Mouse (Mus musculus) stomach, embryonic 15.5 days (tissue): ENCODE measurements around the gene Nfe2l2. TPM values are rescaled to one million over a fixed set of nuclear protein-coding genes. Genes with fewer than 3 reads are reported as not detected.

Experiments used
- ATAC-seq: fragments of 200-750 bp; cut with Nextera tagmentation; 2 replicates; pipeline ENCODE4 v1.8.0; 2017; ENCODE audit warnings: low read depth, moderate number of reproducible peaks, moderate TSS enrichment; ENCODE audit not compliant: insufficient read depth, low FRiP score
- H3K27ac ChIP-seq: fragments of 300-500 bp; sonication (generic); 2 replicates; pipeline ENCODE4 v1.5.1; 2015; ENCODE audit warnings: mild to moderate bottlenecking, inconsistent platforms
- H3K27me3 ChIP-seq: fragments of 300-500 bp; sonication (generic); replicated peaks from 2 replicates; pipeline ENCODE4 v1.6.1; 2015; ENCODE audit warnings: inconsistent platforms
- H3K36me3 ChIP-seq: fragments of 300-500 bp; sonication (generic); 2 replicates; pipeline ENCODE4 v1.6.1; 2015; ENCODE audit warnings: inconsistent platforms
- H3K4me1 ChIP-seq: fragments of 300-500 bp; sonication (generic); 2 replicates; pipeline ENCODE4 v1.6.1; 2015; ENCODE audit warnings: inconsistent platforms
- H3K4me2 ChIP-seq: fragments of 300-500 bp; sonication (generic); 2 replicates; pipeline ENCODE4 v1.6.1; 2015; ENCODE audit warnings: mild to moderate bottlenecking, inconsistent platforms
- H3K4me3 ChIP-seq: fragments of 300-500 bp; sonication (generic); replicated peaks from 2 replicates; pipeline ENCODE4 v1.5.1; 2015; ENCODE audit warnings: inconsistent platforms
- H3K9ac ChIP-seq: fragments of 300-500 bp; sonication (generic); 2 replicates; pipeline ENCODE4 v1.6.1; 2015; ENCODE audit warnings: inconsistent platforms
- H3K9me3 ChIP-seq: fragments of 300-500 bp; sonication (generic); 2 replicates; pipeline ENCODE4 v1.6.1; 2016; ENCODE audit warnings: inconsistent platforms
- WGBS: fragments of 180-500 bp; shearing (Covaris S2); methylation state at CpG from one replicate; pipeline ENCODE4 v1.1.7; 2015; 5-methylcytosine and 5-hydroxymethylcytosine counted together
- polyA plus RNA-seq: library from polyadenylated mRNA; unstranded; fragments of >200 nt; fragmentation: Nextera tagmentation; extraction: Ambion mirVana; gene quantifications from 2 replicates; pipeline ENCODE4 v1.2.1, GENCODE M21; 2015

The Nfe2l2 gene
- polyA plus RNA-seq, 1 experiment from 2014 or later = 93.9 TPM

DNA sequence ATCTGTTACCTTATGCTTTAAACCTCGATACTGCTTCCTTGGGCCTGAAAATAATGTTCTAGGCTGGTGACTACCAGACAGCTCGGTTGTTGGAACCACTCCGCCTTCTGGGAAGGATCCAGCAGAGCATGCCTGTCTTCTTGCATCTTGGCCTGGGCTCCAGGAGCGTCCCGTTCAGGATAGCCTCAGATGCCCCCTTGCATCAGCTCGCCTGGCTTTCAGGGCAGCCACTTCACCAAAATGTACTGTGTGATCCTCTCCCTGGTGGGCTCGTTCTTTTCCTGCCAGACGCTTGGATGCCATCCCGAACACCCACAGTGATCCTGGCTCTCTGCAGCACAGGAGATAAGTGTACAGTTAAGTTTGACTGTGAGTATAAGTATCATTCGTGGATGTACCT, 25.6 kb upstream of the Nfe2l2 start:
- Histone ChIP-seq H3K4me1 (no peaks in the 10 kb centered on the region), H3K4me3 (no peak overlapping the region), H3K27ac (no peak overlapping the region), H3K9ac (no peak overlapping the region), H3K27me3 (no peaks in the 10 kb centered on the region), H3K36me3 (no peaks in the 10 kb centered on the region), H3K9me3 (no peaks in the 10 kb centered on the region), H3K4me2 (no peak overlapping the region)
- WGBS = 83% methylated on average over 10 of the region's 10 CpGs
- ATAC-seq = no peak

DNA sequence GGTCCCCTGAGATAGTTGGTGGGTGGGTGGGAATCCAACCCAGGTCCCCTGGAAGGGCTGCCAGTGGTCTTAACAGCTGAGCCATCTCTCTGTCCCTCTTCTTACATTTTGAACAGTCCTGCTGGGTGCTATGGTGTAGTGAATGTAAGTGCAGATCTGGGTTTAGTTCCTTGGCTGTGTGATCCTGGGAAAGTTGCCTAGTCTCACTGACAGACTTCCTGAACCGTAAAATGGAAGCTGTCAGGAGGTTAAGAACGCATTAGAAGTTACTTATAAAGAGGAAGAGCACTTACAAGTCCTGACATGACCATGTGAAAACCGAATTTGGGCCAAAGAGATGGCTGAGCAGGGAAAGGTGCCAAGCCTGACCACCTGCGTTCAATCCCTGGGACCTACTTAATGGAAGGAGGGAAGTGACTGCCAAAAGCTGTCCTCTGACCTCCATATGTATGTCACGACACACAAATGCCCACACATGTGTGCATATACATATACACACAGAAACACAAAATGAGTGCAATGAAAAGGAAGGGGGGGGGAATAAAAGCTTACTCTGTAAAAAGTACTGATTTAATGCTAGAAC, 20.5 kb upstream of the Nfe2l2 start:
- H3K9ac ChIP-seq = no peak overlapping the region
- no peaks in the 10 kb centered on the region for H3K36me3 ChIP-seq
- no peak for ATAC-seq
- H3K9me3 ChIP-seq = no peaks in the 10 kb centered on the region
- no peaks in the 10 kb centered on the region for H3K27me3 ChIP-seq
- H3K4me3 ChIP-seq = no peak overlapping the region
- H3K4me1 ChIP-seq = no peaks in the 10 kb centered on the region
- no peak overlapping the region for H3K27ac ChIP-seq
- WGBS = 56% methylated on average over 5 of the region's 5 CpGs
- no peak overlapping the region for H3K4me2 ChIP-seq

DNA sequence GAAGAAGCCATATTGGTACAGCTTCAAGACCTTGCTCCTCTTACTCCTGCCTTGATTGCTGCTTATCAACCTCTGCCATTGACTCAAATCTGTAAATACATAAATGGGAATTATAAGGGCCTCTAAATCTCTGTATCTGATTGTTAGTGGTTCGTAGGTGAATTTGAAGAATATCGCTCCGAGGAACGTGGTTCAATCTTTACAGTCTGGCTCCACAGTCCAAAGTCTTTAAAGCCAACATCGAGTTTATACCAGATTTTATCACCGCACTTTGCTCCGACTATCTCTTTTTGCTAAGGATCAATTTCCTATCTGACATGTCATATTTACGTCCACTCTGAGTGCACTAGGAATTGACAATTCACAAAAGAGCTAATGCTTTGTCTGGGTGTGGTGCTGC, 19.0 kb upstream of the Nfe2l2 start:
- Histone ChIP-seq H3K4me3 (no peak overlapping the region), H3K4me2 (no peak overlapping the region), H3K9ac (no peak overlapping the region), H3K9me3 (no peaks in the 10 kb centered on the region), H3K27me3 (no peaks in the 10 kb centered on the region), H3K36me3 (no peaks in the 10 kb centered on the region), H3K4me1 (no peaks in the 10 kb centered on the region), H3K27ac (no peak overlapping the region)
- WGBS = 83% methylated on average over 8 of the region's 8 CpGs
- ATAC-seq = no peak

DNA sequence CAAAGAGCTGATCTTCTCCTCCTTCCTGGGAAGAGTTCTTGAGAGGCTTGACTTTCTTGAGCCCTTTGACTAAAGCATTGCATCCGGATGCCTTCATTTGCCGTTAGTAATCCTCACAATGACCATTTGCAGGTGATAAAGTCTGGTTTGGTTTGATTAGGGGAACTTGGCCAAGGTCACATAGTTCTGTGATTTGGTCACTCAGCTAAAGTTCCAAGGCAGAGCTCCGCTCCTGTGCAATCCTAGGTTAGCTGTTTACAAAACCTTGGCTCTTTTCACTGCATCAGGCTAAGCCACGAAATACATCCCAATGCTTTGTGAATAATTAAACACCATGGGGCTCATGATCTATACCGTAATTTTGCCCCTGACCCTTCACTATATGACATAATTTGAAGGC, 18.5 kb upstream of the Nfe2l2 start:
- Histone ChIP-seq H3K27me3 (no peaks in the 10 kb centered on the region), H3K9me3 (no peaks in the 10 kb centered on the region), H3K4me3 (no peak overlapping the region), H3K4me1 (no peaks in the 10 kb centered on the region), H3K4me2 (no peak overlapping the region), H3K9ac (no peak overlapping the region), H3K27ac (no peak overlapping the region), H3K36me3 (no peaks in the 10 kb centered on the region)
- 66% methylated on average over 5 of the region's 5 CpGs for WGBS
- no peak for ATAC-seq

DNA sequence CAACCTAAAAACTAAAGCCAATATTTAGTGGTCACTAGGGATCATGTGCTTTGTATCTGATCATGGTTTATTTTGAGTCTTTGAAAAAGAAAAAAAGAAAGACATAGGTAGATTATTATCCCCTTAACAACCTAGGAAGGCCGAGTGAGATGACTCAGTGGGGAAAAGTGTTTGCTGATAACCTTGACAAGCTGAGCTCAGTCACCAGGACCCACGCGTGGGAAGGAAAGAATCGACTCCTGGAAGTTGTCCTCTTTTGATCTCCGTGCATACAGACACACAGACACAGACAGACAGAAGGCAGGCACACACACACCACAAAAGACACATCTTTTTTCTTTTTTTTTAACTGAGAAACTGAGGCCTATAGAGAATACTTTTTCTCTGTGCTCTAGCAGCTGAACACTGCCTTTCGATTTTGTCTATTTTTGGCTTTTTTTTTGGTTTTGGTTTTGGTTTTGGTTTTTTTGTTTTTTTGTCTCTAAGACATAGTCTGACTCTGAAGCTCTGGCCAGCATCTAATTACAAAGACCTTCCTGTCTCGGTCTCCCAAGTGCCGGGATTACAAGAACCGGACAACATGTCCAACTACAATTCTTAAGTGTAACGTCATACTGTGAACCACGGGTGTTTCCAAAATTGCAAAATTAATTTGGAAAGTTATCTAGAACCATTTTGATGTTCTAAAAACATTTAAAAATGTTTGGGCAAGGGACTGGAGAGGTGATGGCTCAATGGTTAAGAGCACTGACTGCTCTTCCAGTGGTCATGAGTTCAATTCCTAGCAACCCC, 16.0 kb upstream of the Nfe2l2 start:
- WGBS = 75% methylated on average over 11 of the region's 11 CpGs

DNA sequence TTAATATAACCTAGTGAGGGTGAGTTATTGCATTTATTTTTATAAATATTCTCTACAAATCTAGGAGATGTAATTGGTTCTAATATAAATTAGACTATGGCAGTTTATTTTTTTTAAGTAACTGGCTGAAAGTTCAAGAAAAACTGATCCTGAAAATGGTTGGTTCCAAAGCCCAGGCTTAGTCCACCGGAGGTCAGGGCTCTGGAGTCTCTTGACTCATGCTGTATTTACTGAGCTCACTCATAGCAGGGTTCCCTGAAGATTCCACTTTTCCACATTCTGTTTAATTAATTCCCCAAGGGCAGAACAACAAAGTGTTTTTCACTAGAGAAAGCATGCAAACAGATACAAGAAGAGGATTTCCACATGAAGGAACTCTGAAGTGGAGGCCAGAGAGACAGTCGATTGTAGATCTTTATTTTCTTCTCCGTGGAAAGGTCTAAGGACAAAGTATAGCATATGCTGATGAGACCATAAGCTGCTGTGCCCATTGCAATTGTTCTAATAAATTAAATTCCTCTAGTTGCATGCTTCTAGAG, 15.0 kb upstream of the Nfe2l2 start:
- 78% methylated on average over 3 of the region's 3 CpGs for WGBS
- Histone ChIP-seq H3K27me3 (no peaks in the 10 kb centered on the region), H3K27ac (no peak overlapping the region), H3K9ac (no peak overlapping the region), H3K36me3 (no peaks in the 10 kb centered on the region), H3K4me1 (0 out of 2 replicates have a peak, but pooled peaks cover 3% of the 10 kb centered on the region), H3K4me3 (no peak overlapping the region), H3K9me3 (no peaks in the 10 kb centered on the region), H3K4me2 (no peak overlapping the region)
- ATAC-seq = no peak

More for the DNA sequence above, 16.0 kb upstream of the Nfe2l2 start:
- Histone ChIP-seq H3K27me3 (no peaks in the 10 kb centered on the region), H3K9me3 (no peaks in the 10 kb centered on the region), H3K4me3 (no peak overlapping the region), H3K9ac (no peak overlapping the region), H3K36me3 (no peaks in the 10 kb centered on the region), H3K4me2 (no peak overlapping the region), H3K4me1 (0 out of 2 replicates have a peak, but pooled peaks cover 2% of the 10 kb centered on the region), H3K27ac (no peak overlapping the region)
- no peak for ATAC-seq

DNA sequence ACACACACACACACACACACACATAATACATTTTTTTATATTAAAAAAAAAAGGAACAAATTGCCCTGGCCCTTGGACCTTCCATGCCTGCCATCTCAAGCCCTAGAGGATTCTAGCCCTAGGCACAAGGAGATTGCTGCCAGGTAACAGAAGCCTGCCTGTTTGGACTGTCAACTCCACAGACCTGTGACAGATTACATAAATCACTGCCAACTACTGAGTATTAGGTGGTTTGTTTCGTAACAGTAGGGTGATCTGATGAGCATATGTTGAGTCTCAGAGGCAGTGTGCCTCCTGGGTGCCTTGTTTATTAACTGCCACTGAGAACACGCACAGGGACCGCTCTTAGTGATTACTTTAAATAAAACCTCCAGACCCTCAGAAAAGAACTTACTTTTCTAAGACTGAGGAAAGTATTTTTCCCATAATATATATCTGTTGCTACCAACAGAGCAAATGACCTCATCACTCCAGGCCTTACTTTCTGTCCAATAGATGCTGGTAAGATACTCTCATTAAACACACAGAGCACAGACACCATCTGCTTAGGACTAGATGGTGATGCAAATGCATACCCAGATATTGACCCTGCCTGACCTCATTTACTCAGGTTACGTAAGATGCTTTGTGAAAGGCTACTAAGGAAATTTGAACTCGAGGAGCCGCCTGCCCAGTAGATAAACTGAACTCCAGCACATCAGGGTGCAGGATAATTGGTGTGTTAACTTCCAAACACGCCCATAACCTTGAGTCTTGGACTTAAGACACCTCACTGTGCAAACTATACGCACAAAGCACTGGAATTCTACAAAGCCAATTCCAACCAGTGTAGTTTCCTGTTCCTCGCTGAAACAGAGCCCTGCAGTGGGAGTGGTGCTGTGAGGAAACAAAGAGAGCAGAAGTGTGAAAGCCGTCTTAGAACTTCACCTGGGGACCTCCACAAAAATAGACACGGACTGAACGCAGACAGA, 11.9 kb upstream of the Nfe2l2 start:
- no peaks in the 10 kb centered on the region for H3K27me3 ChIP-seq
- H3K9me3 ChIP-seq = no peaks in the 10 kb centered on the region
- H3K9ac ChIP-seq = no peak overlapping the region
- H3K36me3 ChIP-seq = no peaks in the 10 kb centered on the region
- 52% methylated on average over 12 of the region's 12 CpGs for WGBS
- peak overlapping the region; percentile 61; the same call in 1 of the 2 replicates for H3K27ac ChIP-seq
- 0 out of 2 replicates have a peak, but pooled peaks cover 3% of the 10 kb centered on the region for H3K4me1 ChIP-seq
- peak; percentile 85 for ATAC-seq
- no peak overlapping the region for H3K4me3 ChIP-seq
- no peak overlapping the region for H3K4me2 ChIP-seq

DNA sequence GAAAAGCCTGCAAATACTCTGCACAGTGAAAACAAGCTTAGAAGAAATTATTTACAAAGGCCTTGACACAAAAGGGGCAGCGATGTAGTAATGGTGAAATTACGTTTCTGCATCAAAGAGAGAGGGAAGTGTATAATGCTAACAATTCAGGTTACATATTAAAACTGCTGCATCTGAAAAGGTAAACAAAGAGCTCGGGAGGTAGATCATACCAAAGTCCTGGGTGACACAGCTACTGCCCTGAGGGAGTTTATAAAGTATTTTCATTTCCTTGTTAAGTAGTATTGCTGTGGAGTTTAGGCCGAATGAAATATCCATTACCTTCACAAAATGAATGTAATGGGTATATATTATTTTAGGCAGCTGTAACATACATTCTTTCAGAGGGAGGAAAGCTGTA, 10.3 kb upstream of the Nfe2l2 start:
- 0 out of 2 replicates have a peak, but pooled peaks cover 3% of the 10 kb centered on the region for H3K4me1 ChIP-seq
- H3K27me3 ChIP-seq = no peaks in the 10 kb centered on the region
- no peak overlapping the region for H3K4me2 ChIP-seq
- H3K27ac ChIP-seq = no peak overlapping the region; the same call in 1 of the 2 replicates
- H3K9ac ChIP-seq = no peak overlapping the region
- H3K4me3 ChIP-seq = no peak overlapping the region
- H3K9me3 ChIP-seq = no peaks in the 10 kb centered on the region
- ATAC-seq = no peak; the same call in 1 of the 2 replicates
- 38% methylated on average over 4 of the region's 4 CpGs for WGBS
- H3K36me3 ChIP-seq = no peaks in the 10 kb centered on the region

DNA sequence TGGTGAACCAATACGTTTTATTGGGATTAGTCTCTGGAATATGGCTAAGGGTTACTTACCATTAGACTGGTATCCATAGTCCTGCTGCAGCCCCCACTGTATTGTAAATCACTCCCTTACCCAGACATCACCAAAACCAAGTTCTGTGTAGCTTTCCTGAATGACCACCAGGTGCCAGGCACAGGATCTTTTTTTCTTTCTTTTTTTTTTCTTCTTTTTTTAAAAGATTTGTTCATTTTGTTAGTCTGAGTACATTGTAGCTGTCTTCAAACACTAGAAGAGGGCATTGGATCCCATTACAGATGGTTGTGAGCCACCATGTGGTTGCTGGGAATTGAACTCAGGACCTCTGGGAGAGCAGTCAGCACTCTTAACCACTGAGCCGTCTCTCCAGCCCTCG, 8.6 kb upstream of the Nfe2l2 start:
- no peak overlapping the region for H3K4me2 ChIP-seq
- H3K27me3 ChIP-seq = no peaks in the 10 kb centered on the region
- no peak overlapping the region for H3K4me3 ChIP-seq
- no peak for ATAC-seq
- H3K9ac ChIP-seq = no peak overlapping the region
- WGBS = 84% methylated on average over 3 of the region's 3 CpGs
- H3K4me1 ChIP-seq = 0 out of 2 replicates have a peak, but pooled peaks cover 3% of the 10 kb centered on the region
- H3K27ac ChIP-seq = no peak overlapping the region
- no peaks in the 10 kb centered on the region for H3K36me3 ChIP-seq
- no peaks in the 10 kb centered on the region for H3K9me3 ChIP-seq

DNA sequence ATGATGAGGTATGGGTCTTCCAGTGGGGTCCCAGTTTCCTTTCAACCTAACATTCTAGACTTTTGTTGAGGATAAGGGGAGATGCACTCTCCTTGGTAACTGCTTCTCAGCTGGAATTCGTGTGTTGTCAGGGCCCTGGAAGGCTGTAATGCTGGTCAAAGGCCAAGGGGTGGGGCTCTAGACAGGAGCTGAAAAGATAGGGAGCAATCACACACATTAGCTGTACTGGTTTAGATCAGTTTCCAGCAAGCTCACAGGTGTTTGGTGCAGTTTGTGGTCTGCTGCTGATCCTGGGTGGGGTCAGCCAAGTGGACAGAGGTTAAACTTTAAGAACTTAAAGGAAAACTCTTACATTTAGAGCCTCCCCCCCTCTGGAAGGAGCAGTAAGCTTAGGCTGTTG, 3.0 kb upstream of the Nfe2l2 start:
- no peaks in the 10 kb centered on the region for H3K27me3 ChIP-seq
- no peak for ATAC-seq
- 18% methylated on average over 1 of the region's 1 CpGs for WGBS
- no peak overlapping the region for H3K4me3 ChIP-seq
- H3K4me1 ChIP-seq = 0 out of 2 replicates have a peak, but pooled peaks cover 5% of the 10 kb centered on the region
- no peaks in the 10 kb centered on the region for H3K36me3 ChIP-seq
- peak overlapping the region; percentile 98; the same call in 1 of the 2 replicates for H3K27ac ChIP-seq
- no peak overlapping the region for H3K4me2 ChIP-seq
- no peak overlapping the region for H3K9ac ChIP-seq
- H3K9me3 ChIP-seq = no peaks in the 10 kb centered on the region

DNA sequence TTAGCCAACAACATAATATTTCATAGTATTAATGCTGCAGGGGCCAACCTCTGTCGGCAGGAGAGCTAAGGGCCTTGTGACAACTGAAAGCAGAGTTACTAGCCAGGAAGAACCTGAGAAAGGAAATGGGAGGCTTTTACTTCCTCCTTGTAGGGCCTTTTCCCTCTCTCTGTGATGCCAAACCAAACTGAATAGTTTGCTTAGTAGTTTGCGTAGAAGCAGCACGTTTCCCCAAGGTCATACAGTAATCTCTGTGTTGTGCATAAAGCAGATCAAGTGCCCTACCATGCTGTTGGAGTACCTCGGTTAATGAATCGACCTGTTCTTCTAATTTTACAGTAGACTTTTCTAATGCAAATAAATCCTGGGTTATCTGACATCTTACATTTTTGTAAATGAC, 2.0 kb upstream of the Nfe2l2 start:
- Histone ChIP-seq H3K27ac (peak overlapping the region; percentile 98), H3K9me3 (no peaks in the 10 kb centered on the region), H3K4me2 (no peak overlapping the region), H3K27me3 (no peaks in the 10 kb centered on the region), H3K9ac (no peak overlapping the region), H3K36me3 (no peaks in the 10 kb centered on the region), H3K4me1 (peaks cover 10% of the 10 kb centered on the region; the same call in 1 of the 2 replicates), H3K4me3 (no peak overlapping the region)
- WGBS = 50% methylated on average over 5 of the region's 5 CpGs
- ATAC-seq = no peak
